Mouse (Mus musculus) embryo, embryonic 10.5 days (tissue): ENCODE measurements at regions not wholly inside any gene's neighbourhood (a gene's known extent, or its start where the extent isn't known, plus 50 kb on each side); places are given as distances from the start of the nearest gene placed in this dataset.
"Not testable (repeated sequence)": the region's sequence is repeated elsewhere in the genome, so short reads cannot be mapped to it uniquely, and the experiment has no call there.

Experiments
- DNase-seq: peaks from one replicate; pipeline ENCODE4 v3.0.0-alpha.2; 2015; ENCODE audit warnings: low spot score

GRCm38 (mm10) chr1:113932492-113932891 lies 1752.1 kb upstream of the Cntnap5a start:
- DNase-seq = no peak

GRCm38 (mm10) chr1:113958016-113958751 lies 1726.4 kb upstream of the Cntnap5a start:
- no peak for DNase-seq

DNA sequence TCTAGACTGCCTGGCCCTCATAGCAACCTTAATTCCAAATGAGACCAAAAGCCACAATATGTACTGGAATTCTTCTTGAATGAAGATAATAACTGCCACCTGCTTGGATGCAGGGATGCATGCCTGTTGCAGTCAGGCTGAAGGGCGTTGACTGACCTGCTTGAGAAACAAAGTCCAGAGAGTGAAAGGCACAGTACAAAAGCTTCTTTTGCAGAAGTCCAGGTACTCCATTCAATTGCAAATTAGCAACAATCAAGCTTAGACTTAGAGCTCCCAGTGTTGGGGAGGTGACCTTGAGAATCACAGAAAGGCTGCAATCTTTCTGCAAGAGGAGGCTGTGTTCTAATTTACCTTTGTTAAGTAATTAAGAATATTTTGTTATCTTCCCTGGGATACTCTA lies 1725.3 kb upstream of the Cntnap5a start:
- DNase-seq = not testable (repeated sequence)

- DNase-seq = not testable (repeated sequence)
Measured at GRCm38 (mm10) chr1:113963931-113964330, 1720.6 kb upstream of the Cntnap5a start.

DNA sequence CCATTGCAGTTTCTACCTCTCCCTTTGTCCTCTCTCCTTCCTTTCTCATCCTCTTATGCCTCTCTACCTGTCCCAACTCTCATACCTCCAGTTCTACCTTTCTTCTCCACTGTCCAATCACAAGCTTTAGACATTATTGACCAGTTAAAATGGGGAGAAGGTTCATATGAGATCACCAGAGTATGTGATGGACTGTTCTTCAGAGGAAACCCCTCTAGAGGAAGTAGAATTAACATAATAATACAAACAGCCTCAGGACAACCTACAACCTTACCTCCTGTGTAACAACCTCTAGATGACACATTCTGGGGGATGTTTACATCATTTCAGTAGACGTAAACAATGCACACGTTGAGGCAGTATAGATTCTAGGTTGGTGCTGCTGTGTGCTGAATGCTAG lies 1720.1 kb upstream of the Cntnap5a start:
- DNase-seq = no peak

- DNase-seq = no peak
Measured at GRCm38 (mm10) chr1:113970617-113971016, 1713.9 kb upstream of the Cntnap5a start.

DNA sequence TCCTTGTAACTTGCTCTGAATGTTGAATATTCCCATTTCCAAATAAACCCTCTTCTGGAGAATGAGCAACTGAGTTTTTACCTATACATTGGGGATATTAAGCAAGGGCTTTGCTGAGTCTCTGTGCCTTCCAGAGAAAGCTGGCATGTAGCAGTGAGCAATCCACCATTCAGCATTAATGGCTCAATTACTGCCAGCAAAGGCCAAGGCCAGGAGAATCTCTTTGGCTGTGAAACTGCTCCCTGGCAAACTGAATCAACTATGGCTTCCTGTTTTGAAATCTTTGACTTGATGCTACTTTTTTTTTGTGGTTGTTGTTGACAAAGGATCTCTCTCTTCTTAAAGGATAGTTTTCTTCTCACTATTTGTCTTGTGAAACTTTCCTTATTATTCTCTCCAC lies 1704.4 kb upstream of the Cntnap5a start:
- DNase-seq = no peak

- DNase-seq = no peak
Measured at GRCm38 (mm10) chr1:113989676-113990296, 1694.8 kb upstream of the Cntnap5a start.

DNA sequence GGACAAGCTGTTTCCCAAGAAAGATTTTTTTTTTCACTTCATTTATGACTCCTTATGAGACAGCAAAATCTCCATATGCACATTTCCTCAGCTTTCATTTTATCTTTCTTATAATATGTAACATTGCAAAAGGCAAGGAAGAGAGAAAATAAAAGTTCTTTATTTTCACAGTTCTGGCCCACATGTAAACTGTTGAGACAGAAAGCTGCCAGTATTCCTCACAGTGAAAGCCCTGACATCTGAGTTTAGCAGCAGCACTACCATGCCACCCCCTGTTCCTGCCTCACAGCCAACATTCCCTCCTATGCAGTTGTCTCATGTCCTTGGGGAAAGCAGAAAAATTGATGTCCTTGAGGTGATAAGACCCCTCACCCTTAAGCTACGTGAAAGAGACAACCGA lies 1692.1 kb upstream of the Cntnap5a start:
- no peak for DNase-seq

- no peak for DNase-seq
Measured at GRCm38 (mm10) chr1:114037877-114038276, 1646.7 kb upstream of the Cntnap5a start.

- peak; percentile 15 for DNase-seq
Measured at GRCm38 (mm10) chr1:114039383-114039782, 1645.2 kb upstream of the Cntnap5a start.

DNA sequence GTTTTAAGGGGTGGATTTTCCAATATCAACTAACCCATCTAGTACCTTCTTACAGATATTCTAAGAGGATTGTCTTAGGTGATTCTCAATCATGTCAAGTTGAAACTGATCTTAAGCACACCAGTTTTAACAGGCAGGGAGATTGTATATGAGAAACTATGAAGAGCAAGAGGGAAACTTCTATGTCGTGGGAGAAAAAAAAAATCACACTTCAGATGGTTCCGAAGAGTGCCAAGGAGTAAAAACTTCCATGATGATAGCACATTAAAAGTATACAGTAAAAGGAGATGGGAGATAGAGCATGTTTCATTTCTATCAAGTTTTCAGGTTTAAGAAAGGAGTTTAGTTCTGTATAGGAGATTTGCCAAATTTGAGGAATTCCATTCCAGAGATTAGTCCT lies 1621.5 kb upstream of the Cntnap5a start:
- DNase-seq = no peak

GRCm38 (mm10) chr1:114074506-114074905 lies 1610.0 kb upstream of the Cntnap5a start:
- DNase-seq = no peak
